Mouse (Mus musculus) midbrain, embryonic 11.5 days (tissue): ENCODE measurements around the gene Amotl1. TPM values are rescaled to one million over a fixed set of nuclear protein-coding genes. Genes with fewer than 3 reads are reported as not detected.
"Not testable (repeated sequence)": the region's sequence is repeated elsewhere in the genome, so short reads cannot be mapped to it uniquely, and the experiment has no call there.

ENCODE experiments used
- ATAC-seq: fragments of 200-750 bp; cut with Nextera tagmentation; 2 replicates; pipeline ENCODE4 v1.8.0; 2017; ENCODE audit warnings: moderate TSS enrichment, moderate library complexity; ENCODE audit not compliant: low FRiP score
- DNase-seq: peaks from one replicate; pipeline ENCODE4 v3.0.0; 2015; ENCODE audit warnings: low spot score; ENCODE audit errors: missing footprints
- H3K27ac ChIP-seq: fragments of 300-500 bp; sonication (generic); 2 replicates; pipeline ENCODE4 v1.5.1; 2014; ENCODE audit warnings: low read depth, low read length
- H3K27me3 ChIP-seq: fragments of 300-500 bp; sonication (generic); 2 replicates; pipeline ENCODE4 v1.6.1; 2014; ENCODE audit warnings: mild to moderate bottlenecking, low read length, moderate library complexity, mixed read lengths; ENCODE audit not compliant: control insufficient read depth, insufficient read depth
- H3K36me3 ChIP-seq: fragments of 300-500 bp; sonication (generic); 2 replicates; pipeline ENCODE4 v1.6.1; 2014; ENCODE audit warnings: mild to moderate bottlenecking, low read length, moderate library complexity, mixed read lengths; ENCODE audit not compliant: control insufficient read depth, insufficient read depth
- H3K4me1 ChIP-seq: fragments of 300-500 bp; sonication (generic); 2 replicates; pipeline ENCODE4 v1.6.1; 2014; ENCODE audit warnings: low read length; ENCODE audit not compliant: control insufficient read depth, insufficient read depth
- H3K4me2 ChIP-seq: fragments of 300-500 bp; sonication (generic); 2 replicates; pipeline ENCODE4 v1.6.1; 2014; ENCODE audit warnings: mild to moderate bottlenecking, moderate library complexity
- H3K4me3 ChIP-seq: fragments of 300-500 bp; sonication (generic); 2 replicates; pipeline ENCODE4 v1.5.1; 2014; ENCODE audit warnings: low read depth, low read length
- H3K9ac ChIP-seq: fragments of 300-500 bp; sonication (generic); 2 replicates; pipeline ENCODE4 v1.6.1; 2014; ENCODE audit warnings: low read length
- H3K9me3 ChIP-seq: fragments of 300-500 bp; sonication (generic); 2 replicates; pipeline ENCODE4 v1.6.1; 2016; ENCODE audit warnings: low read length; ENCODE audit not compliant: control insufficient read depth
- WGBS: fragments of 180-500 bp; shearing (Covaris S2); extraction: QIAGEN DNeasy Blood & Tissue Kit; methylation state at CpG from one replicate; pipeline ENCODE4 v1.1.7; 2014; 5-methylcytosine and 5-hydroxymethylcytosine counted together
- polyA plus RNA-seq: library from polyadenylated mRNA; unstranded; fragments of >200 nt; fragmentation: Nextera tagmentation; extraction: Ambion mirVana; gene quantifications from 2 replicates; pipeline ENCODE4 v1.2.1, GENCODE M21; 2014

The Amotl1 gene
- polyA plus RNA-seq, result 14.8 and 15.2 TPM in 2 replicates

DNA sequence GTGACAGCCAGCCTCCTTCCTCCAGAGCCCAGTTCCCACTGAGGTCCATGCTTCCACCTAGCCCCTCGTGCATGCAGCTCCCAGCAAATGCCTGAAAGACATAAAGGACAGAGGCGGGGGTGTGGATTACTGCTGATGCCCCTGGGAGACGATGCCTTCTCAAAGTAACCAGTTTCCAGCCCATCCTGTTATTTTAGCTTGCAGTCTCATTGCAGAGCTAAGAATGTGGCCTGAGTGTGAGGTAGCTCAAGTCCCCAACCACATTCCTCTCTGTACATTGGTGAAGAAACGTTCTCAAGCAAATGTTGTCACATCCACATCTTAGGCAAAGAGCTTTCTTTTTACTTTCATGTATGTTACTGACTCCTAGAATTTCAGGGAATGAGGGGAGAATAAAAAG, at the start of gene Amotl1:
TSS of gene Amotl1 (minus strand) at position 101 of the 400 bp plus-strand sequence.
- peaks cover 19% of the 10 kb centered on the region for H3K4me1 ChIP-seq
- no peaks in the 10 kb centered on the region for H3K36me3 ChIP-seq
- H3K4me2 ChIP-seq, result no peak within 1 kb of the TSS
- no peak for ATAC-seq
- DNase-seq, result no peak
- no peaks in the 10 kb centered on the region for H3K9me3 ChIP-seq
- H3K27ac ChIP-seq, result no peak within 1 kb of the TSS
- no peaks in the 10 kb centered on the region for H3K27me3 ChIP-seq
- no peak within 1 kb of the TSS for H3K9ac ChIP-seq
- 50% methylated on average over 4 of the region's 4 CpGs for WGBS
- H3K4me3 ChIP-seq, result no peak within 1 kb of the TSS

DNA sequence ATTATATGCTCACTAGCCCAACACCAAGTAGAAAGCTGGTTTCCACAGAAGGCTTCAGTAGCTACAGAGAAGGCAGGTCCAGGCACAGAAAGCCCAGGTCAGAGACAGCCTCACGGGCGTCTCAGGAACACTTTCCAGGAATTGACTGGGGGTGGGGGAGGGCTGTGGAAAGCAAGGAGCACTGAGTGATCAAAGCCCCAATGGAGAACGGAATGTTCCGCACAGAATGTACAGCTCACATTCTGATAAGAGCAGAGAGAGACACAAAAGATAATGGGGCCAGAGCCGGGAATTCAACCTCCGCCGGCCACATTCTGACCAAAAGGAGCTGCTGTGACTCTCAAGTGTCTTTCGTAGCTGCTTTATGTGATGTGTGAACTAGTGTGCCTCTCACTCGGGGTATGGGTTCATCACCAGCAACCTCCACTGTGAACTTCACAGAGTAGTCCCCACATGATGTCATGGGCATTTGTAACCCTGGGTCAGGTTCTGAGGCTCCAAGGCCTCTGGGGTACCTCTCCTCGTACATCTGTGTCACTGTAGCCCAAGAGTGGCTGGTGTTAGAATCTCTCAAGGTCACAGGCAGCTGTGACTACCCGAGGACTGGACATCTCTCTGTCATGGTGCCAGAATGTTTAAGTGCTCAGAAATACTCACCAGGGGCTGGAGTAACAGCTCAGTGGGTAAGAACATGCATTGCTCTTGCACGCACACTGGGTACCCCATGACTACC, 44.7 kb upstream of the Amotl1 start:
- Histone ChIP-seq H3K27me3 (no peaks in the 10 kb centered on the region), H3K4me2 (no peak overlapping the region), H3K36me3 (no peaks in the 10 kb centered on the region), H3K9ac (no peak overlapping the region), H3K4me3 (no peak overlapping the region), H3K9me3 (no peaks in the 10 kb centered on the region), H3K4me1 (no peaks in the 10 kb centered on the region), H3K27ac (no peak overlapping the region)
- DNase-seq (no peak), ATAC-seq (no peak)
- 84% methylated on average over 12 of the region's 12 CpGs for WGBS

DNA sequence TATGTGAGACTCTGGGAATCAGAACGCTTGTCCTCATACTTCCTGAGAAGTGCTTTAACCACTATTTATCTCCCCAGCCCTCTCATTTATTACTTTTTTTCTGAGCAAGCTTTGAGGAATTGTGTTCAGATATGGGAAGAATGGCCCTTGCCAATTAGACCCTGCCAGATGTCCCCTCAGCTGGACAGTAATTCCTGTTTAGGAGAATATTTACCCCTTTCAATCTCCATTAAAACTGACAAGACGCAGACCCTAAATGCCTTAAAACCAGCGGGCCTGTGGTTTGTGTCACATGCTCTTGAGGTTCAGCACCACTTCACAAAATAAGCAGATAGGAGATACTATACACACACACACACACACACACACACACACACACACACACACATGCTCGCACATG, 39.5 kb upstream of the Amotl1 start:
- Histone ChIP-seq H3K9me3 (no peaks in the 10 kb centered on the region), H3K36me3 (no peaks in the 10 kb centered on the region), H3K9ac (no peak overlapping the region), H3K27me3 (no peaks in the 10 kb centered on the region), H3K27ac (no peak overlapping the region), H3K4me1 (no peaks in the 10 kb centered on the region), H3K4me3 (no peak overlapping the region), H3K4me2 (no peak overlapping the region)
- 83% methylated on average over 4 of the region's 4 CpGs for WGBS
- no peak for DNase-seq
- no peak for ATAC-seq

GRCm38 (mm10) chr9:14682741-14683140, 37.9 kb upstream of the Amotl1 start:
- Histone ChIP-seq H3K27ac (no peak overlapping the region), H3K9ac (no peak overlapping the region), H3K27me3 (no peaks in the 10 kb centered on the region), H3K9me3 (no peaks in the 10 kb centered on the region), H3K36me3 (no peaks in the 10 kb centered on the region), H3K4me3 (no peak overlapping the region), H3K4me1 (no peaks in the 10 kb centered on the region), H3K4me2 (no peak overlapping the region)
- ATAC-seq (no peak), DNase-seq (no peak)

- H3K4me1 ChIP-seq, result no peaks in the 10 kb centered on the region
- no peak overlapping the region for H3K4me3 ChIP-seq
- H3K9me3 ChIP-seq, result no peaks in the 10 kb centered on the region
- no peak overlapping the region for H3K4me2 ChIP-seq
- no peak overlapping the region for H3K9ac ChIP-seq
- H3K27ac ChIP-seq, result no peak overlapping the region
- no peak for ATAC-seq
- no peaks in the 10 kb centered on the region for H3K36me3 ChIP-seq
- no peak for DNase-seq
- WGBS, result 42% methylated on average over 2 of the region's 2 CpGs
- H3K27me3 ChIP-seq, result no peaks in the 10 kb centered on the region; the same call in 1 of the 2 replicates
Measured at GRCm38 (mm10) chr9:14680584-14680983, 35.7 kb upstream of the Amotl1 start.

DNA sequence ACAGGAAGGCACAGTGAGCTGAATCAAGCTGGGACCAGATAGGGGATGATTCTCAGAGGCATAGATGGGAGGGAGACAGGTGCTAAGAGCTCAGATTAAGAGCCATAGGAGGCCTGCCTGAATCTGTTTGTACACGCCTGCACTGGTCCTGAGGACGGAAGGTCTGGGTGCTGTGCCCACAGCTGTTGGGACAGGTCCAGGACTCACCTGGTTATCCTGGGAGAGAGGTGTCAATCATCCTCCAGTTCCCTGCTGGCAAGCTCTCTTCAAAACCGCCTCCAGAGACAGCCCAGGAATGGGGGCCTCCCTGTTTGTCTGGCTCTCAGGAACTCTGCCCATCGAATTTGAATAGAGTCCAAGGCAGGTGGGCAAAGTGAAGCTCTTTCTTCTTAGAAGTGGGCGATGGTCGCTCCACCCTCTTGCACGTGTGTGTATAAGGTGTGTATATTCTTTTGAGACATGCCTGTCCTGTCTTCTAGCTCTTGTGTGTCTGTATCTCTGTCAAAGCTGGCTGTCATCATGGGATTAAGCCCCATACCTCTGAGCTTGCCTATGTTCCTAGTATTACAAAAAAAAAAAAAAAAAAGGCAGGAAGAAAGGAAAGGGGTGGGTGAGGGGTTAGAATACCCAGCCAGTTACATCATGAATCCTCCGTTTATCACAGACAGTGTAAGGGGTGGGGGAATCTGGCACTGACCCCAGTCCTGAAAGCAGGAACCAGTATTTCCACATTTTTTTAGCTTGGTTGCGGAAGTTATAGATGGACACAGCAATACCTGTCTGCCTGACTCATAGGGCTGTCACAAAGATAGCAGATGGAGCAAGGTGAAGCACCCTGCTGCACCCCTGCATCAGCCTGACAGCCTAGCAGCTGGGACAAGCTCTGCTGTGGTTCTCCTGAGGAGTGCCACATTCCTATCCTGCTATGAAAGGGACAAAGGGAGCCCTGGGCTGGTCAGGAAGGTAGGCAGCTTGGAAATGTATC, 31.1 kb upstream of the Amotl1 start:
- no peaks in the 10 kb centered on the region for H3K4me1 ChIP-seq
- H3K27ac ChIP-seq, result no peak overlapping the region
- H3K9me3 ChIP-seq, result no peaks in the 10 kb centered on the region
- H3K27me3 ChIP-seq, result no peaks in the 10 kb centered on the region; the same call in 1 of the 2 replicates
- H3K4me3 ChIP-seq, result no peak overlapping the region
- 64% methylated on average over 9 of the region's 9 CpGs for WGBS
- ATAC-seq (no peak), DNase-seq (no peak)
- H3K4me2 ChIP-seq, result no peak overlapping the region
- H3K9ac ChIP-seq, result no peak overlapping the region
- H3K36me3 ChIP-seq, result no peaks in the 10 kb centered on the region

GRCm38 (mm10) chr9:14674506-14674905, 29.6 kb upstream of the Amotl1 start:
- H3K36me3 ChIP-seq, result no peaks in the 10 kb centered on the region
- WGBS, result 91% methylated on average over 8 of the region's 8 CpGs

DNA sequence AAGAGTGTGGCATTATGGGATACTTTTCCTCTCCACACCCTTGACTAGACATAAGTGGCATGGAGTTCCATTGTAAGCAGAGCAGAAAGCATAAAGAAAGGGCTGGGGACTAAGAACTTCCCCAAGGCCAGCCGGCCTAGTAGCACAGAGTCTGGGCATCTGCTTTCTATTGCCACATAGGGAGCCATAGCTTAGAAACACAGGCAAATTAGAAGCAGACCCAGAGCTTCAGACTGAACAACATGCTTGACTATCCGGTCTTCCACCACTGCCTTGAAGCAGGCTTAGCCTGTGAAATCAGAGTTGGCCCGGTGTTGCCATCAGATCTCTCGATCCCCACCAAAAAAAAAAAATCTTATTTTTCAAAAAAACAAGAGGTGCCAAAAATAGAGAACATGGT, 28.3 kb upstream of the Amotl1 start:
- Histone ChIP-seq H3K4me2 (no peak overlapping the region), H3K27ac (no peak overlapping the region), H3K4me1 (no peaks in the 10 kb centered on the region), H3K27me3 (no peaks in the 10 kb centered on the region; the same call in 1 of the 2 replicates), H3K4me3 (no peak overlapping the region), H3K9me3 (no peaks in the 10 kb centered on the region), H3K36me3 (no peaks in the 10 kb centered on the region), H3K9ac (no peak overlapping the region)
- ATAC-seq (no peak), DNase-seq (no peak)
- WGBS, result 75% methylated on average over 4 of the region's 4 CpGs

More at GRCm38 (mm10) chr9:14674506-14674905, 29.6 kb upstream of the Amotl1 start:
- Histone ChIP-seq H3K4me2 (no peak overlapping the region), H3K4me3 (no peak overlapping the region), H3K9ac (no peak overlapping the region), H3K27ac (no peak overlapping the region), H3K9me3 (no peaks in the 10 kb centered on the region), H3K27me3 (no peaks in the 10 kb centered on the region; the same call in 1 of the 2 replicates), H3K4me1 (no peaks in the 10 kb centered on the region)
- ATAC-seq (no peak), DNase-seq (no peak)

- 42% methylated on average over 5 of the region's 5 CpGs for WGBS
- DNase-seq, H3K9ac ChIP-seq, H3K36me3 ChIP-seq, ATAC-seq, H3K27me3 ChIP-seq, H3K4me3 ChIP-seq, H3K4me1 ChIP-seq, H3K27ac ChIP-seq, H3K9me3 ChIP-seq, H3K4me2 ChIP-seq: not testable (repeated sequence)
Measured at GRCm38 (mm10) chr9:14671965-14672364, 27.1 kb upstream of the Amotl1 start.
